Mouse (Mus musculus): ENCODE measurements around the gene Pdlim7.

The Pdlim7 gene

DNA sequence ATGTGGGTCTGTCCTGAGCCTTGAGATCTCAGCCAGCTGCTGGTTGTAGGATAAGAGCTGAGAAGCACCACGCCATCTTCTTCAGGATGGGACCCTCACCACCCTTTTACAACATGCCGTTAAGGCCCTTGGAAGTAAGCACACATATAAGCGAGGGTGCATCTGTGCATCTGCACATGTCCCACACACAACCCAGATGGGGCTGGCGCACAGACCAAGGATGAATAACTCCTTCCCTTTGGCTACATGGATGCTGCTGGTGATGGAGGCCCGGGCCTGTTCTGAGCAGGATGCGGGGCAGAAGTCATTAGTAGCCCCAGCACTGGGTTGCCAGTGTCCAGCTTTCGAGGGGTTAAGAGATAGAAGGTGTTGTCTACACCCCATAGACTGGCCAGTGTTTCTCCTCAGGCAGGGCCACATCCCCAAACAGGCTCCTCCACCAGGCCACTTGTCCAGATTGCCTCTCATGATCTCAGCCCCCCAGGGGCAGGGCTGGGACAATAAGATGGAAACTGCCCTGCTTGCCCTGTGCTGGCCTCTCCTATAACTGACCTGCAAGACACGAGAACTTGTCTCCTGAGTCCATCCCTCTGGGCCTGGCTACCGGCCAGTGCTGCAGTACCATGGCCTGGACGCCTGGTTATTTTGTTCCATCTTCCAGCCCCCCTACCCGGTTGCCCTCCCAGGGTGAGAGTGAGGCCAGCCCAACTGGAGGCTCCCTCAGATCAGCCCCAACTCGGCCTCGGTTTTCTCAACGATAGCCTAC lies 27.3 kb downstream of the Pdlim7 start:
- no peak for DNase-seq

DNA sequence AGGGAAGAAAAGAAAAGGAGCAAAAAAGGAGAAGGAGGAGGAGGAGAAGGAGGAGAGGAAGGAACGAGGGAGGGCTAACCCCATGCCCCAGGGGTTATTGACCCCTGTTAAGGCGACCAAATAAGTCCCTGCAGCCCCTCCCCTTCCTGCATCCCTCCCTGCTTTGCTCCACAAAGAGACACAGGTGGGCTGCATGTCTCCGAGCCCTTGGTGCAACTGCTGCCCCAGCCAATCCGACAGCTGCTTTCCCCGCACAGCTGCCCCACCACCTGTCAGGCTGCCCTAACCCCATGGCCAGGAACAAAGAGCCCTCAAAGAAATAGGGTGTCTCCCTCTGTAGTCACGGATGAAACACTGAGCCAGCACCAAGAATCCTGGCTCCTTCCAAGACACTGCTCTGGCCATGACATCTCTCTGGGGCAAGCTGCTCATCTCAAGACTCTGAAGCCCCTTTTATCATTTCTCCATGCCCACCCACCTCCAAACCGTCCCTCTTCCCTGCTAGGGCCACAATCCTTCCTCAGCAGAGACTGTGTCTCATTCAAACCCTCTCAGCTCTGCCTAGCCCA lies 28.9 kb downstream of the Pdlim7 start:
- DNase-seq = no peak

DNA sequence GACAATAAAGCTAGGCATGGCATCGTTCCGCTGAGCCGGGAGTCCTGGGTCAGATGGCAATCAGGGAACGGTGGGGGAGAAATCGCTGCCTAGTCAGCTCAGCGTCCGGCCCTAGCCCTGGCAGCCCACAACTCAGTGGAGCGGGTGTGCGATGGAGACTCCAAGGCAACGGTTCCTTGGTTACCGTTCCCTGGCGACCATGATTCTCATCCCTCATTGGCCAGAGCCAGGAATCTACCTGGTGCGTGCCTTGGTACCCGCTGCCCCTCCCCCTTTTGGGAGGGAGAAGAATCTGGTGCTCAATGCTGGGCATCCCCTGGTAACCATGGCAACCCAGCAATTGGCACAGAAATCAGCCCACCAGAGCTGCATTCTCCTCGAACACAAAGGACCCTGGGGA lies 29.9 kb downstream of the Pdlim7 start:
- DNase-seq = no peak

DNA sequence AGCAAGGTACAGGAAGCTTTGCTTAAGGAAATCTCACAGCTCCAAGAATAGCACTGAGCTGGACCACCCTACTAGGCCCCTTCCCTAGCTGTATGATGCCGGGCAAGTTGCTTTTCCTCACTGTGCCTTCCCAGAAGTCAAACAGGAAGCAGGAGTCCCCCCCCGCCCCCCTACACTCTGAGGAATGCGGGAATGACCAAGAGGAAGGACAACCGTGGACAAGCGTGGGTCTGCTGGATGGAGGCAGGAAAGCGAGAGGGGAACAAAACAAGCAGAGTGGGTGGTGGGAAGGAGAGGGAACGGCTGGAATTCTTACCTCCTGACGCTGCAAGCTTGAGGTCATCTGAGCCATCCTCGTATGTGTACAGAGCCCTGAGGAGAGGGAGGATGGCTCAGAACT lies 30.4 kb downstream of the Pdlim7 start:
- DNase-seq = no peak

DNA sequence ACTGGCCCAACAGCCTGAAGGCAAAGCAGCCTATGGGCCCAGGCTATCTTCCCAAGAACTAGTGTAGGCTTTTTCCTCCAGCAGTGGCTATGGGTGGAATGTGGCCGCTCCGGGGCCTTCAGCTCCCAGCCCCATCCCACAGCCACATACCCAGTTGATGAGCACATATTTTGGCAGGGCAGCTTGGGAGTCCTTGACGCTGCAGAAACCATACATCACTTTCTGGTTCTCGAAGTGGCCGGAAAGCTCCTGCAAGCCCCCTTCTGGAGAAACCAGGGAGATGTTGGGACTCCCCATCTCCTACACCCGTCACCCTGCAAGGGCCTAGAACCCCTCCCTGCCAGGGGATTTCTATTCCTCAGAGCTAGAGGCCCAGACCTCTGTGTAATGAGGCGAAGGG lies 30.9 kb downstream of the Pdlim7 start:
- DNase-seq = no peak

DNA sequence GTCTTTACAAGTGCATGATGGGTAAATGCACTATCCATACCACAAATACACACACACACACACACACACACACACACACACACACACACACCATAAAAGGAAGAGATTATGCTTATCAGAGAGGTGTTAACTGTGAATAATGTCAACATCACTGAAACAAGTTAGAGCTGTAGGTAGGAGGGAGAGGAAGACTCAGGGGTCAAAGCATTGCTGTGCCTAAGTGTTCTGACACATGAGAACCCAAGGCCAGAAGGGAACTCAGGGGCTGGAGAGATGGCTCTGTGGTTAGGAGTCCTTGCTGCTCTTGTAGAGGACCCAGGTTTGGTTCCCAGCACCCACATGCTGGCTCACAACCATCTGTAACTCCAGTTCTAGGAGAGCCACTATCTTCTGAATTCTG lies 33.5 kb downstream of the Pdlim7 start:
- no peak for DNase-seq

DNA sequence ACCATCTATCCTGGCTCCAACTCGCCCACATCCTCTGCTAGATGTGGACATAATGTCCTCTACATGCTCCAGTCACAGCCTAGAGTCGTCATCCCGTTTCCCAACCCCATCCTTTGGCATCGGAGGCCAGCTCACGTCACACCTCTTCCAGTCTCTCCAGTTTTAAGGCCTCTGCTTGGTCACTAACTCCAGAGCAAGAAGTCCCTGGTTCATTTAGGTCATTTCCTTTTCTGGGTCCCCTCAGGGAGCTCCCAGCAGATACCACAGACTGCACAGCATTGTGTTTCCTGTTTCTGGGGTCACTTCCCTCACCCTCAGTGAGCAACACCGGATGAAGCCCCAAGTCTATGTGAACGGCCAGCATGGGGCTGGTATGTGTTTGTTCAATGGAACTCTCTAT lies 34.5 kb downstream of the Pdlim7 start:
- no peak for DNase-seq

DNA sequence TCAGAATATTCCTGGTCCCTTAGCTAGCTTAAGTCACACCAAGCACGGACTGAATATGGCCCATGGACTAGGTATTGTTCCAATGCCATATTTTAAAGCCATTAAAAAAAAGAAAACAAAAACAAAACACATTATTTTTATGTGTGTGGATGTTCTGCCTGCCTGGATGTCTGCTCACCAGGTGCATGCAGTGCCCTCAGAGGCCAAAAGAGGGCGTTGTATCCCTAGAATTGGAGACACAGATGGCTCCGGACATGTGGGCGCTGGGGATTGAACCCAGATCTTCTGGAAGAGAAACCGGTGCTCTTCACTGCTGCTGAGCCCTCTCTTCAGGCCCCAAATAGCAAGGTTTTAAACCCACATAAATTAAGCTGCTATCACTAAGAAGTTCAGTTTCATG lies 35.4 kb downstream of the Pdlim7 start:
- DNase-seq = no peak

DNA sequence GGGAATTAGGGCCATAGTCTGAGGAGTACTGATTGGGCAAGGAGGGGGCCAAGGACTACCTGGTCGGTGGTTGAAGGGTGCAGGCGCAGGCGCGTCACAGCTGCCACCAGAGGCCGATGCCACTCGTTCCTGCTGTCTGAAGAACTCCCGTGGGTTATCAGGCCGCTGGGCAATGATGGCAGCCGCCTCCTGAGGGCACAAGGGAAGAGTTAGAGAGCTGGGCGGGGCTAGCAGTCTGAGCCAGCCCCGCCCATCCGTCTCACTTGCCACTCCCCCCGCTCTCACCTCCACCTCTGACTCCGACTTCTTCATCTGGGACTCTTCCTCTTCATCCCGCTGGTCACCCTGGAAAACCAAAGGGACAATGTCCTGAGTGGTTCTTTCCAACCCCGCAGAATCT lies 36.0 kb downstream of the Pdlim7 start:
- no peak for DNase-seq

DNA sequence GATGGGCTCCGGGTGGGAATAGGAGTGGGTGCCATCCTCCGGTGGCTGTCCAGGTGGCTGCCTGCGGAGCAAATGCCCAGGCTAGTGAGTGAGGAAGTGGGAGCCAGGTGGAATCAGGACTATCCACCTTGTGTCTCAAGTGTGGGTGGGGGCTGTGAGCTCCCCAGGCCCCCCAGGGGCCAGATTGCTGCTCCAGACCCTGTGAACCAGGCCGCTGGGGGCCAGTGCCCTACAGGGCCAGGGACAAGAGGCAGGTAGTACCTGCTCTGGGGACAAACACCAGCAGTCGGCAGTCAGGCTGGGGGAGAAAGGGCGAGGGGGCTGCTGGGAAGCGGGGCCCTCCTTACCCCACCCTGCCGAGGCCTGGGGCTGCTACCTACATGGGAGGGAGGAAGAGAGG lies 37.2 kb downstream of the Pdlim7 start:
- DNase-seq = no peak

DNA sequence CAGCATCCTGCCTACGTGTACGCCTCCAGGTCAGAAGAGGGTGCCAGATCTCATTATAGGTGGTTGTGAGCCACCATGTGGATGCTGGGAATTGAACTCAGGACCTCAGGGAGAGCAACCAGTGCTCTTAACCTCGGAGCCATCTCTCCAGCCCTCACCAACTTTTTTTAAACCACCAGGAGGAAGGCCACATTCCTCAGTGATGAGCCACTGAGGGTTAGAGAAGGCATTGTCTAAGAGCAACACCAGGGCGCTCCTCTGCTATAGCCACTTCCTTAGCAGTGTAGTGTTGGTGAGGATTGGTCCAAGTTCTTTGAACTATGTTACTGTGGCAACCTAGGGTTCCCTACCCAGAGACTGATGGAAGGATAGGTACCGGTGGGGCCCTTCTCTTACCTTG lies 37.7 kb downstream of the Pdlim7 start:
- no peak for DNase-seq

DNA sequence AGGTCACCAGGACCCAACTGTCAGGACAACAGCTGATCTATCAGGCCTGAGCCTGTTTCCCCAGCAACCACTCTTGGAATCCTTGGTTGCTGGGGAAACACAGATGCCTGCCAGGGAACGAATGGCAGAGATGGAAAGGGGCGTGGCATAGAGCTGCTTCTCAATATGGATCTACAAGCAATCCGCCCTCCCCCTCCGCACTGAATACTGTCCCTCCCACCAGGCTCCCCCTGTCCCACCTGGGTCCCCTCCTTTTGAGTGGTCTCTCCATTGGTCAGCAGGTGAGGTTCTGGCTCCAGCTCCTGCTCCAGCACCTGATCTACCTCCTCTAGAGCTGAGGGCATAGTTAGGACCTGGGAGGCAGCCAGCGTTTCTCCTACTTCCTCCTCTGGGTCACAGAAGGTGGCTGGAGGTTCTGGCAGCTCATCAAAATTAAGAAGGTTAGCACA lies 38.8 kb downstream of the Pdlim7 start:
- DNase-seq = peak; percentile 51

DNA sequence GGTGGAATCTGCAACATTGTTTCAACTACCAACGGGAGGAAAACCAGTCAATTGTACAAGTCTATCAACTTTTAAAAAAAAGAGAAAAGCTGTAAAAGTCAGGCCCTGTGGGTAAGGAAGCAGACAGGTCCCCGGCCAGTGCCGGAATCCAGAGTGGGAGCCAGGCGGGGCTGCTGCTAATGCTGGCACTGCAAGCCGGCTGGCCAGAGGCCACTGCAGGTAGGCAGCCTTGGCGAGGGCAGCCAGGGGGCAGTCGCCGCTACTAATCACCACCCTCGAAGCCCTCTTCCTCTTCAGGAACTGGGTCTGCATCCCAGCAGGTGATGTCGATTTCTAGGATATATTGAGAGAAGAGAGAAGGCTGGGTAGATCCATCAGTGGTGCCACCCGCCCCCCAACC lies 39.5 kb downstream of the Pdlim7 start:
- no peak for DNase-seq

DNA sequence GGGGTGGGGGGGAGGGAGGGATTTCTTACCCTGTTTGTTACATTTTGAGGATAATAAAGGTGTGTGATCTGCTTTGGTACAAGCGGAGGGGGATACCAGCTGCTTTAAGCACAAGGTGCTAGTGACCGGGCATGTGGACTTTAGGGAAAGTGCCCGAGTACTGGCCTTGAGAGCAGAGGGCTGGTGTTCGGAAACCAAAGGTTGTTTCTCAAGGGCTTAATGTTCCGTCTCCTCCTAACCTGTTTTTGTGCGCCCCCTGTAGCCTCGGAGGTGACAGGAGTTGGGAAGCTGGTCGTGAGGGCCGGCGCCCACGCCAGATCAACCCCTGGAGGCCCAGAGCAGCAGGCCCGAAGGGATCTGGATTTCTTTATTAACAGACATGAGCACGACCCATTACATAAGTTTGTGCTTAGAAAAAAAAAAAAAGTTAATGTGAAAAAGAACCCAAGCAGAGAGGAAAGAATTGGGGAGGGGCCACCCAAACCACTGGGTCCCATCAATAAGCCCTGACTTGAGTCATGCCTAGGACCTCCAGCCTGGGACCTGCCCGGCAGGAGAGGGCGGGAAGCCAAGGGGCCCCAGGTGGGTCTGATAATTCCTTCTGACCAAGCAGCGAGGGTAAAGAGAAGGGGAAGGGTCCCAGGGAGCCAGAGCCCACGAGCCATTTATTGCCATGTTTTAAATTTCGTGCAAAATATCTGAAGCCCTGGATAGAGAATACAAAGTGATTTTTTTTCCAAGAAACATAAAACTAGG lies 40.2 kb downstream of the Pdlim7 start:
- no peak for DNase-seq

DNA sequence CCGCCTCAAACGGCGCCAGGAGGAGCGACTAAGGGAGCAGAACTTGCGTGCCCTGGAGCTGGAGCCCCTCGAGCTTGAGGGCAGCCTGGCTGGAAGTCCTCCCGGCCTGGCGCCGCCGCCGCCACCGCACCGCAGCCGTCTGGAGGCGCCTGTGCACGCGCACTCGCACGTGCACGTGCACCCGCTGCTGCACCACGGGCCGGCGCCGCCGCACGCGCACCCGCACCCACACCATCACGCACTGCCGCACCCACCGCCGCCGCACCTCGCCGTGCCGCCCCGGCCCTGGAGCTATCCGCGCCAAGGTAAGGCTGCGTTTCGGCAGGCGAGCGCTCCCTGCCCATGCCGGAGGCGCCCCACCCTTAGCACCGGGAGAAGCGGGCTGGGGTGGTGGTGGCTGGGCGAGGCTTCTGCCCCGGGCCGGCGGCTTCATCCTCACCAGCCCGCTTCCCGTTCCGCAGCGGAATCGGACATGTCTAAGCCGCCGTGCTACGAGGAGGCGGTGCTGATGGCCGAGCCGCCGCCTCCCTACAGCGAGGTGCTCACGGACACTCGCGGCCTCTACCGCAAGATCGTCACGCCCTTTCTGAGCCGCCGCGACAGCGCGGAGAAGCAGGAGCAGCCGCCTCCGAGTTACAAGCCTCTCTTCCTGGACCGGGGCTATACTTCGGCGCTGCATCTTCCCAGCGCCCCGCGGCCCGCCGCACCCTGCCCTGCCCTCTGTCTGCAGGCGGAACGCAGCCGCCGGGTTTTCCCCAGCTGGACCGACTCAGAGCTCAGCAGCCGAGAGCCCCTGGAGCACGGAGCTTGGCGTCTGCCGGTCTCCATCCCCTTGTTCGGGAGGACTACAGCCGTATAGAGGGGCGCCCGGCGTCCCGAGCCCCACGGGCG lies 41.1 kb downstream of the Pdlim7 start:
- DNase-seq = no peak

DNA sequence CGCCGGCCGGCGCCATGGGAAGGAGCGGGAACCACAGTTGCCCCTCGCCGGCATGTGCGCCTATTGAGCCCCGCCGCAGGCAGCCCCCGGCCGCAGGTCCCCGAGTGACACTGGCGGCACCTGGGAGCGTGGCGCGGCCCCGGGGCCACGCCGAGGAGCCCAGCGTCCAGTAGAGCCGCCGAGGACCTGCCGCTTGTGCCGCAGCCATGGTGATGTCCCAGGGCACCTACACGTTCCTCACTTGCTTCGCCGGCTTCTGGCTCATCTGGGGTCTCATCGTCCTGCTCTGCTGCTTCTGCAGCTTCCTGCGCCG lies 41.7 kb downstream of the Pdlim7 start:
- DNase-seq = no peak

DNA sequence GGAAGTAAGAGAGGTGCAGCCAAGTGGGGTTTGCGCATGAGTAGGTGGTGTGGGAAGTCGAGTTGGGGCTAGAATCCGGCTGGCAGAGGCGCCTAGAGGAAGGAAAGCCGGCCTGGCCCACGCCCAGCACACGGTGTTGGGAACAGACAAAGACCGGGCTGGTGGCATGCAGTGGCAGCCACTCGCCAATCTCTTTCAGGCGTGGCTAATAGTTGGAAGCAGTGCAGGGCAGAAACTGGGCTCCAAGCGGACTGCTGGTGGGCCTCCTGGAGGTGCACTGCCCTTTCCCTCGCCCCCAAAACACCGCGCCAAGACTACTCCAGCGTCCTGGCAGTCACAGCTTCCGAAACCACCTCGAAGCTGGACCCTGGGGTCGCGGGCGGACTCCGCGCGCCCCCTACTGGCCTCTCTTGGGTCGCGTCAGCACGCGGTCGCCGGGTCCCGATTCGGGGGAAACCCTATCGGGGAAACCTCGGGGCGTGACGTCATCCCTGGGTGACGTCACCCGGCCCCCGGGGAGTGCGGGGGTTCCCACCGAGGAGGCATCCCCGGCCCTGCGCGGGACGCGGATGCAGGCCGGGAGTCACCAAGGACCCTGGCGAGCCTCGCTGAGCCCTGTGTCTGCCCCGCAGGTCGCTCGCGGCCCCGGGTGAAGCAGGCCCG lies 42.2 kb downstream of the Pdlim7 start:
- peak; percentile 72 for DNase-seq

DNA sequence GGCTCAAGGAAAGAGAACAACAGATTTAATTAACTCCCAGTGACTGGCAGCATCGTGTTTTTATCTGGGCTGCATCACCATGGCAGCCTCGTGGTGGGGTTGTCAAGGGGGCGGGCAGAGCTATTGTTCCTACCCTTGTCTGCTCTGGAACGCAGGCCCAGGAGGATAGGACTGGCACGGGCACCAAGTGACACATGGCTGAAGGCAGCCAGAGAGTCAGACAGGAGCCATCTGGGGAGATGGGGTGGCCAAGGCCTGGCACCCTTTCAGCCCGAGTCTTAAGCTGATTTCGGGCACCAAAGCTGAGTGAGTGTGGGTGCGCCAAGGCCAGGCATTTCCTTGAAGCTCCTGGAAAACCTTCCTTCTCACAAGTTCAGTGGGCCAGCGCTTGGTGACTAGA lies 43.1 kb downstream of the Pdlim7 start:
- DNase-seq = no peak

DNA sequence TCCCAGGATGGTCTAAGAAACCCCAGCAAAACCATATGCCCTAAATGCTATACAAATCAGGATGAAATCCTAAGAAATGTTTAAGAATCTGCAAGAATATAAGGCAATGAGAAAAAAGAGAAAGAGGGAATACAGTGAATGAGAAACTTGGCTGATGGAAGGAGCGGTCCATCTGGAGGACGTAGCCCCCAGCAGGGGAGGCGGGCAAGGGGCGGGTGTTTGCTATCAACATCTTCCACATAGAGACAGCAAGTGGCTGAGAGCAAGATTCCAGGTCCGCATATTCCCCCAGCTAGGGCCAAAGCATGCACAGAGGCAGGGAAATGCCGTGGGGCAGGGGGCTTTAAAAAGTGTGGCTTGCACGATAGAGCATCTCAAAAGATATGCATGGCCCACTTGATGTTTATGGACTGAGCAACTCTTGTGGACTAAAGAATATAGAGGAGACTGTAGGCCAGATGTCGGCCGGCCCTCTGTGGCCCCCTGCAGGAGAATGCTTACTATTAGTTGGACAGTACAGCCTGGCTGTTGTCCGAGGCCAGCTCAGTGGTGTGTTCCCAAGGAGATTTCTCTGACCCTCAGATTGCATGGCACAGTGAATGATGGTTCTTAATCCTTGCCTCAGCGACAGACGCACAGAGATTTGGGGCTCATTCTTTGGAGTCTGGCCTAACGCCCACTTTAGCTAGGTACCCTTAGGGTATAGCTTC lies 44.5 kb downstream of the Pdlim7 start:
- DNase-seq = no peak

DNA sequence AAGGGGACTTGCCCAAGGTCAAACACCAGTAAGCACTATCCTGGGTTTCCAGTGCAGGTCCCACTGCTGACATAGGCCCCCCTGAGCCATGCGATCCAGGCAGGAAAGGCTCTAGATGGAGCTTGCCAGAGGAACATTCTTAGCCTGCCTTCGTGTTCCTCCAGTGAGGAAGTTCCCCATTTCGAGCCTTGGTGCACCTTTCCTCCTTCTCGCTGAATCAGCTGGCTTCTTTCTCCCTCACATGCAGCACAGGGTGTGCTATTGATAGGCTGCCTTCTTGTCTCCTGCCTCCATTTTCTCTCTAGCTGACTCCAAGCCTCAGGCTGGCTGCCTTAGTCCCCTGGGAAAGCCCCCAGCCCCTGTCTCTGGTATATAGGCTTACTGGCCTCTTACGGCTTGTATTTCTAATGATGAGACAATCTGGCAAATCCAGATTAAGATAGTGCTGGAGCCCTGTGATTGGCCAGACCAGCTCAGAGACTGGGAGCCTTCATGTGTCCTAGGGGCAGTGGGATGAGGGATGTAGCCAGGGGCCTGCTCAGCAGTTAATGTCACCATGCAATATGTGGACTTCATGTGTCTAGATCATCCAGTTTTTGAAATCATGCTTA lies 47.5 kb downstream of the Pdlim7 start:
- no peak for DNase-seq

DNA sequence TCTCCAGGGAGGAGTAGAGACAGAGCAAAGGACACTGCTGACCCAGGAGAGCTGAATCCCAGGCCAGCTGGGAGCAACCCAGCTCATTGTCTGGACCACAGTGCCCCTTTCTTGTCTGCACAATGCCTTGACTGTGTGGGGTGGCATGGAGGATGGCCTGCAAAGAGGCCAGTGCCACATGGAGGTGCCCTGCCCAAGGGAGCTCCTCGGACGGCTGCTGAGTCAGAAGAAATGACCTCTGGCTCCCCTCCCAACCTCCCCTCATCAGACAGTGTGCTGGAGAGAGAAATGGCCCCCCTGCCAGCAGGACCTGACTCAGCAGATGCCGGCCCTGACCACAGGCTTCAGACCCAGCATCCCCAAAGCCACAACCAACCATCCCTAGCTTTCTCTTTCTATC lies 48.3 kb downstream of the Pdlim7 start:
- DNase-seq = no peak
